Mouse (Mus musculus): ENCODE data around the gene Slc6a2. TPM values are rescaled to one million over a fixed set of nuclear protein-coding genes. Genes with fewer than 3 reads are reported as not detected.

Gene Slc6a2
- polyA plus RNA-seq, 1 experiment from 2014 or later, result not detected

DNA sequence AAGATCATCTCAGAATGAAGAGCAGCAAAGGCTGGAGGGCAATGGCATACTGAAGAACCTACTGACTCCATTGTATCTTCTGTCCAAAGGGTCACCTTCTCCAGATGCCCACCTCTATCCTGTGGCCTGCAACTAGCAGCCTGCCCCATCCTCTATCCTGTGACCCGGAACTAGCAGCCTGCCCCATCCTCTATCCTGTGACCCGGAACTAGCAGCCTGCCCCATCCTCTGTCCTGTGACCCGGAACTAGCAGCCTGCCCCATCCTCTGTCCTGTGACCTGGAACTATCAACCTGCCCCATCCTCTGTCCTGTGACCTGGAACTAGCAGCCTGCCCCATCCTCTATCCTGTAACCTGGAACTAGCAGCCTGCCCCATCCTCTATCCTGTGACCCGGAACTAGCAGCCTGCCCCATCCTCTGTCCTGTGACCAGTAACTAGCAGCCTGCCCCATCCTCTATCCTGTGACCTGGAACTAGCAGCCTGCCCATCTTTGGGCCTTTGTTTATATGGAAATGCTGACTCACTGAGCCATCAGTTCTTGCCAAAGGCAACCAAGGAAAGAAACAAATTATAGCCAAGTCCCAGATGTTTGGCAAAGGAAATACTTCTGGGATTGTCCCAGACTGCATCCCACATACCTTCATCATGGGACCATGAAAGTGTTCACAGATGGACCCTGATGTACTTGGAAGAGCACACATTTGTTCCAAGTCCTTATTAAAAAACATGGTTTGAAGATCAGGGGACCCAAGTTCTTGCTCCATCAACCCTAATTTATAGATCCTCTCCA is 81.1 kb downstream of the Slc6a2 start:
- Histone ChIP-seq H3K36me3 (replicated peaks) (no peaks in the 10 kb centered on the region), H3K27me3 (ENCODE audit: poor library complexity, severe bottlenecking) (no peaks in the 10 kb centered on the region), H3K9me3 (no peaks in the 10 kb centered on the region), H3K4me3 (no peak overlapping the region), H3K27ac (no peak overlapping the region), H3K4me1 (peaks cover 14% of the 10 kb centered on the region)
- WGBS, result 85% methylated on average over 4 of the region's 4 CpGs
- DNase-seq (ENCODE audit: extremely low spot score, low spot score), result no peak

DNA sequence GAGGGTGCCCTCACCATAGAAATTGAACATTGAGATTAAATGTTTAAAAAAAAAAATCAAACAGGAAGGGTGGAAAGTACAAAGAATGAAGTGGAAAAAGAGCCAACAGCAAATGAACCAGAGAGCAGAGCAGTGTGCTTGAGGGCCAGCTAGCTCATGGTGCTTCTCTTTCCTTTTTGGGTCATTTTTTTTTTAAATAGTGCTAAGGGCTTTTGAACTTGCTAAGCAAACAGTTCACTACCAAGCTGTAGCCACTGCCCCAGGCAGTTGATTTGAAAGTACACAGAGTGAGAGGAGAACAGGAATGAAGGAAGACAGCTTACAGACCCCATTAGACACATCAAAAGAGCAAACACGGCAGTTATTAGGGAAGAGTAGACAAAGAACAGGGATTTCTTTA is 83.2 kb downstream of the Slc6a2 start:
- H3K36me3 ChIP-seq (replicated peaks), result no peaks in the 10 kb centered on the region
- H3K27ac ChIP-seq, result no peak overlapping the region
- H3K4me1 ChIP-seq, result peaks cover 11% of the 10 kb centered on the region
- no peak overlapping the region for H3K4me3 ChIP-seq
- no peaks in the 10 kb centered on the region for H3K27me3 ChIP-seq (ENCODE audit: poor library complexity, severe bottlenecking)
- no peaks in the 10 kb centered on the region for H3K9me3 ChIP-seq
- WGBS, result 72% methylated on average over 1 of the region's 1 CpGs
- no peak for DNase-seq (ENCODE audit: extremely low spot score, low spot score)

DNA sequence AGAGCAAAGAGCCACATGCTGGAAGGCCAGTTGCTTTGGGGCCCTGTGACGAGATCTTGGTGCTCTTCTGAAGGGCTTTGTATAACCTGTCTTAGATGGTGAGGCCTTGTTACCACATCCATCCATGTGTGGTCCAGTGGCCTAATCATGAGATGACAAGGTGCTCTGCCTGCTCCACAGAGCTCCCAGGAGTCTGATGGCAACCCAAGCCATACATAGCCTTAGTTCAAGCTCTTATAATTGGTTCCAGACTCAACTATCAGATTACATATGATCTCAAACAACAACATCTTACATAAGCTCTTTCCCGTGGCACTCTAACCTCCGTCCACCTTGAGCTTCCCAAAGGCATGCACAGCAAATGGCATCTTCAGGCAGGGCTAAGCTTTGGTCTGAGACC is 88.2 kb downstream of the Slc6a2 start, which contains the start of gene Ces1a:
TSS of gene Ces1a (minus strand) at position 101 of the 400 bp plus-strand sequence.
- DNase-seq (ENCODE audit: extremely low spot score, low spot score), result no peak
- H3K36me3 ChIP-seq (replicated peaks), result no peaks in the 10 kb centered on the region
- no peak within 1 kb of the TSS for H3K4me3 ChIP-seq
- H3K27me3 ChIP-seq (ENCODE audit: poor library complexity, severe bottlenecking), result no peaks in the 10 kb centered on the region
- no peaks in the 10 kb centered on the region for H3K9me3 ChIP-seq
- no peaks in the 10 kb centered on the region for H3K4me1 ChIP-seq
- H3K27ac ChIP-seq, result no peak within 1 kb of the TSS
- 63% methylated on average over 3 of the region's 3 CpGs for WGBS

DNA sequence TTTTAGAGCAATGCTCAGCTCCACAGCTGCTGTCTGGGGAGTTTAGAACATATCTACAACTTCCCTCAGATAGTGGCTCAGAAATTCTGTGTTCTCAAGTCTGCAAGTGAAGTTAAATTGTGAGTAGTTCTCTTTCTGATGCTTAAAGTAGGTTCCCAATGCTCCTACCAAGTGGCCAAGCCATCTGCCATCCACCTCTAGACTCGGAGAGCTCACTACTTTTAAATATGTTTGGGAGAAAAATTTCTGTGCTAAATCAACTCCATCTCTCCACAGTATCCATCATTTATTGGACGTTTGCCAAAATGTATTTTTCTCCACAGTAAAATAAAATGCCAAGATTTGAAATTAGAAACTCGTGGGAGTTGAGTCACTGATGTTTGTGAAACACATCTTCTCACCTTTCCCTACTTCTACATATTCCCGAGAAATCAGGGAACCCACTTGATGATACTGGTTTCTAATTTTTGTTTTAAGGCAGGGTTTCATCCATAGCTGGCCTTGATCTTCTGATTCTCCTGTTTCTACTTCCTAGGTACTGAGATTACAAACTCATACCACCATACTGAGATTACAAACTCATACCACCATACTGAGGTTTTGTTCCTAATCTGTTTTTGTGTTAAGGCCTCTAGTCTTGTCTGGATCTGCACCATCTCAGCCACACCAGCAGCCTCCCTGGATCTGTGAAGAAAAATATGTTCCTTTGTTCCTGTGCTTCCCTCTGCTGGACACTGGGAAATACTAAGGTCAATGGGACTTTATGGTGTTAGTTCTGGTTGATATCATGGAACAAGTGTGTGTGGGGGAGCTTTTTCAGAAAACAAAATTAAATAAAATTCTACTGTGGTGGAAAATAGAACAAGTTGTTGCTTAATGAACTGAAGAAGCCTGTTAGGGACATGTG is 88.9 kb downstream of the Slc6a2 start:
- Histone ChIP-seq H3K4me3 (no peak overlapping the region), H3K4me1 (no peaks in the 10 kb centered on the region), H3K27ac (no peak overlapping the region), H3K27me3 (ENCODE audit: poor library complexity, severe bottlenecking) (no peaks in the 10 kb centered on the region), H3K9me3 (no peaks in the 10 kb centered on the region), H3K36me3 (replicated peaks) (no peaks in the 10 kb centered on the region)
- WGBS, result 79% methylated on average over 4 of the region's 4 CpGs
- DNase-seq (ENCODE audit: extremely low spot score, low spot score), result no peak

Small RNAs within 50 kb of the gene (microRNA-seq; reads per million reads assigned to microRNA genes)
- not detected for gene Gm22151

Other genes with a start within 250 kb of the Slc6a2 start
- gene Mmp2, start 132.8 kb upstream of the Slc6a2 start, polyA plus RNA-seq (2016; fragmentation: Nextera tagmentation; extraction: Ambion mirVana), result 38.4 and 43.3 TPM in 2 replicates
- gene Lpcat2, start 104.7 kb upstream of the Slc6a2 start, polyA plus RNA-seq (2016; fragmentation: Nextera tagmentation; extraction: Ambion mirVana), result 2.2 and 3.6 TPM in 2 replicates
- gene Capns2, start 58.7 kb upstream of the Slc6a2 start, polyA plus RNA-seq (2016; fragmentation: Nextera tagmentation; extraction: Ambion mirVana), result 0.19 TPM in 1 of 2 replicates, not detected in the other
- not detected in 2 replicates for gene Ces1a, start 88.1 kb downstream of the Slc6a2 start, polyA plus RNA-seq (2016; fragmentation: Nextera tagmentation; extraction: Ambion mirVana)
- not detected in 2 replicates for gene Ces1b, start 119.9 kb downstream of the Slc6a2 start, polyA plus RNA-seq (2016; fragmentation: Nextera tagmentation; extraction: Ambion mirVana)
- not detected in 2 replicates for gene Ces1c, start 171.2 kb downstream of the Slc6a2 start, polyA plus RNA-seq (2016; fragmentation: Nextera tagmentation; extraction: Ambion mirVana)
- 0.62 and 1.0 TPM in 2 replicates for gene Ces1d, start 237.8 kb downstream of the Slc6a2 start, polyA plus RNA-seq (2016; fragmentation: Nextera tagmentation; extraction: Ambion mirVana)

Measured in forebrain, embryonic 10.5 days (tissue).